Mouse (Mus musculus) Muller cell, postnatal 12 days (primary cell): ENCODE measurements around the gene Nkd1.

Source experiments
- DNase-seq: peaks from one replicate; pipeline ENCODE4 v3.0.0-alpha.2; 2015; ENCODE audit errors: inconsistent ontology term

Gene Nkd1

GRCm38 (mm10) chr8:88520985-88521527 lies at the start of gene Nkd1:
TSS of gene Nkd1 (plus strand) at chr8:88521354.
- DNase-seq: peak; percentile 94

- DNase-seq: no peak
Observed at GRCm38 (mm10) chr8:88481290-88481689, 39.9 kb upstream of the Nkd1 start.

GRCm38 (mm10) chr8:88488391-88488829 lies 32.7 kb upstream of the Nkd1 start:
- DNase-seq: peak; percentile 47

GRCm38 (mm10) chr8:88494076-88494475 lies 27.1 kb upstream of the Nkd1 start:
- DNase-seq: no peak

GRCm38 (mm10) chr8:88495071-88495805 lies 25.9 kb upstream of the Nkd1 start:
- DNase-seq: peak; percentile 97

- DNase-seq: no peak
Observed at GRCm38 (mm10) chr8:88502143-88502542, 19.0 kb upstream of the Nkd1 start.

- no peak for DNase-seq
Observed at GRCm38 (mm10) chr8:88506981-88507380, 14.2 kb upstream of the Nkd1 start.

- DNase-seq: no peak
Observed at GRCm38 (mm10) chr8:88511061-88511460, 10.1 kb upstream of the Nkd1 start.

GRCm38 (mm10) chr8:88512094-88512794 lies 8.9 kb upstream of the Nkd1 start:
- DNase-seq: peak; percentile 20

GRCm38 (mm10) chr8:88518047-88518446 lies 3.1 kb upstream of the Nkd1 start:
- no peak for DNase-seq

GRCm38 (mm10) chr8:88520381-88520780 lies 773 bp upstream of the Nkd1 start:
- peak; percentile 24 for DNase-seq

- DNase-seq: peak; percentile 26
Observed at GRCm38 (mm10) chr8:88521541-88522414, 624 bp downstream of the Nkd1 start.

- no peak for DNase-seq
Observed at GRCm38 (mm10) chr8:88522433-88523030, 1.4 kb downstream of the Nkd1 start.

GRCm38 (mm10) chr8:88523621-88524020 lies 2.5 kb downstream of the Nkd1 start:
- no peak for DNase-seq

- no peak for DNase-seq
Observed at GRCm38 (mm10) chr8:88524132-88524531, 3.0 kb downstream of the Nkd1 start.

- DNase-seq: no peak
Observed at GRCm38 (mm10) chr8:88524851-88525250, 3.7 kb downstream of the Nkd1 start.

GRCm38 (mm10) chr8:88526296-88526695 lies 5.1 kb downstream of the Nkd1 start:
- DNase-seq: no peak

- no peak for DNase-seq
Observed at GRCm38 (mm10) chr8:88528186-88528585, 7.0 kb downstream of the Nkd1 start.

GRCm38 (mm10) chr8:88529798-88530197 lies 8.6 kb downstream of the Nkd1 start:
- no peak for DNase-seq

GRCm38 (mm10) chr8:88537081-88537480 lies 15.9 kb downstream of the Nkd1 start:
- no peak for DNase-seq
